Mouse (Mus musculus): Measurements from ENCODE around the gene Tm6sf2.

- no peak for TF ChIP-seq CTCF (IDR thresholded peaks at IDR 0.05; ENCODE audit: borderline replicate concordance, insufficient read depth, low read depth, low read length)
- TF ChIP-seq POLR2A (IDR thresholded peaks at IDR 0.05; ENCODE audit: borderline replicate concordance, insufficient read depth, low read length): no peak
Measured at GRCm38 (mm10) chr8:70086151-70086550, 13.4 kb downstream of the Tm6sf2 start.
